Comparison of ENCODE assay signal across 21 mouse cellular contexts in genomic region chr1:55659518-55660210, GRCm38 (mm10).
DNase-seq lines count a peak whose midpoint lies in the region; ATAC-seq lines count a peak whose summit lies in the region.
"Had no signal": no experiment of that assay in that cellular context is flagged by ENCODE, and none has a peak within 500 bp of the region (broad histone marks: within the 10 kb centered on the region; RNA-seq: fewer than 3 reads in every experiment).

No protein-coding gene starts in this region.

- H3K27me3 ChIP-seq in hindbrain, embryonic 14.5 days (ENCODE audit: control insufficient read depth, insufficient read depth, low read length) = no peaks in the 10 kb centered on the region
- no peaks in the 10 kb centered on the region for H3K27me3 ChIP-seq in hindbrain, embryonic 11.5 days (ENCODE audit: control insufficient read depth, insufficient read depth, low read length)
- no peaks in the 10 kb centered on the region for H3K27me3 ChIP-seq in forebrain, embryonic 13.5 days
- H3K27me3 ChIP-seq in midbrain, embryonic 14.5 days (ENCODE audit: control insufficient read depth, insufficient read depth, low read length) = no peaks in the 10 kb centered on the region
- H3K27me3 ChIP-seq in liver, embryonic 12.5 days (replicated peaks) = no peaks in the 10 kb centered on the region
- H3K27me3 ChIP-seq: limb, embryonic 12.5 days; liver, embryonic 13.5 days had no signal

- H3K4me3 ChIP-seq in hindbrain, embryonic 14.5 days (replicated peaks; ENCODE audit: low read length) = no peak overlapping the region
- H3K4me3 ChIP-seq in hindbrain, embryonic 11.5 days (ENCODE audit: low read depth, low read length) = no peak overlapping the region
- H3K4me3 ChIP-seq in forebrain, embryonic 13.5 days = no peak overlapping the region
- H3K4me3 ChIP-seq in midbrain, embryonic 14.5 days (replicated peaks; ENCODE audit: low read depth, low read length) = no peak overlapping the region
- no peak overlapping the region for H3K4me3 ChIP-seq in liver, embryonic 12.5 days
- H3K4me3 ChIP-seq: embryonic facial prominence, embryonic 10.5 days; heart, adult 2 months; limb, embryonic 12.5 days; liver, embryonic 13.5 days had no signal

- H3K9me3 ChIP-seq in hindbrain, embryonic 14.5 days (ENCODE audit: control insufficient read depth, low read length) = 0 out of 2 replicates have a peak, but pooled peaks cover 4% of the 10 kb centered on the region
- H3K9me3 ChIP-seq in hindbrain, embryonic 11.5 days (ENCODE audit: control insufficient read depth, low read length) = no peaks in the 10 kb centered on the region
- H3K9me3 ChIP-seq in forebrain, embryonic 13.5 days (replicated peaks) = no peaks in the 10 kb centered on the region
- H3K9me3 ChIP-seq in midbrain, embryonic 14.5 days (ENCODE audit: control insufficient read depth, low read length) = no peaks in the 10 kb centered on the region
- H3K9me3 ChIP-seq in liver, embryonic 12.5 days (replicated peaks) = no peaks in the 10 kb centered on the region
- H3K9me3 ChIP-seq: embryonic facial prominence, embryonic 10.5 days; limb, embryonic 12.5 days; liver, embryonic 13.5 days had no signal

- H3K36me3 ChIP-seq in hindbrain, embryonic 14.5 days (replicated peaks; ENCODE audit: control insufficient read depth, insufficient read depth) = no peaks in the 10 kb centered on the region
- H3K36me3 ChIP-seq in hindbrain, embryonic 11.5 days (ENCODE audit: control insufficient read depth, insufficient read depth, low read length) = no peaks in the 10 kb centered on the region
- H3K36me3 ChIP-seq in forebrain, embryonic 13.5 days (ENCODE audit: poor library complexity, severe bottlenecking) = no peaks in the 10 kb centered on the region
- no peaks in the 10 kb centered on the region for H3K36me3 ChIP-seq in midbrain, embryonic 14.5 days (ENCODE audit: control insufficient read depth, insufficient read depth, low read length)
- no peaks in the 10 kb centered on the region for H3K36me3 ChIP-seq in liver, embryonic 12.5 days
- H3K36me3 ChIP-seq: embryonic facial prominence, embryonic 10.5 days; limb, embryonic 12.5 days; liver, embryonic 13.5 days had no signal

- H3K9ac ChIP-seq in hindbrain, embryonic 14.5 days = no peak overlapping the region
- H3K9ac ChIP-seq in hindbrain, embryonic 11.5 days (ENCODE audit: low read depth, low read length) = no peak overlapping the region
- no peak overlapping the region for H3K9ac ChIP-seq in forebrain, embryonic 13.5 days
- H3K9ac ChIP-seq in midbrain, embryonic 14.5 days (replicated peaks; ENCODE audit: low read length) = no peak overlapping the region
- H3K9ac ChIP-seq in liver, embryonic 12.5 days = no peak overlapping the region
- H3K9ac ChIP-seq: limb, embryonic 12.5 days; liver, embryonic 13.5 days; lung, embryonic 14.5 days had no signal

- no peak overlapping the region for H3K27ac ChIP-seq in hindbrain, embryonic 14.5 days
- no peak overlapping the region for H3K27ac ChIP-seq in hindbrain, embryonic 11.5 days (ENCODE audit: low read depth, low read length)
- H3K27ac ChIP-seq in forebrain, embryonic 13.5 days = peak overlapping the region; percentile 67
- no peak overlapping the region for H3K27ac ChIP-seq in midbrain, embryonic 14.5 days (replicated peaks; ENCODE audit: low read depth, low read length)
- H3K27ac ChIP-seq in liver, embryonic 12.5 days = no peak overlapping the region
- H3K27ac ChIP-seq: embryonic facial prominence, embryonic 10.5 days; heart, adult 2 months; limb, embryonic 12.5 days; liver, embryonic 13.5 days; macrophage had no signal

- intact Hi-C loops in left cerebral cortex, postnatal 4 days (cut with DNase I) = no loop called here

- H3K4me1 ChIP-seq in hindbrain, embryonic 14.5 days (replicated peaks; ENCODE audit: control insufficient read depth, insufficient read depth, low read length) = no peaks in the 10 kb centered on the region
- no peaks in the 10 kb centered on the region for H3K4me1 ChIP-seq in hindbrain, embryonic 11.5 days (replicated peaks; ENCODE audit: control insufficient read depth, insufficient read depth, low read length)
- H3K4me1 ChIP-seq in forebrain, embryonic 13.5 days = peaks cover 22% of the 10 kb centered on the region
- H3K4me1 ChIP-seq in midbrain, embryonic 14.5 days (ENCODE audit: control insufficient read depth, insufficient read depth, low read length) = no peaks in the 10 kb centered on the region
- no peaks in the 10 kb centered on the region for H3K4me1 ChIP-seq in liver, embryonic 12.5 days
- H3K4me1 ChIP-seq: embryonic facial prominence, embryonic 10.5 days; limb, embryonic 12.5 days; liver, embryonic 13.5 days had no signal

- no peak overlapping the region for H3K4me2 ChIP-seq in hindbrain, embryonic 14.5 days (replicated peaks)
- no peak overlapping the region for H3K4me2 ChIP-seq in hindbrain, embryonic 11.5 days (replicated peaks; ENCODE audit: low read depth, low read length)
- H3K4me2 ChIP-seq in forebrain, embryonic 13.5 days = no peak overlapping the region
- H3K4me2 ChIP-seq in midbrain, embryonic 14.5 days (ENCODE audit: low read length) = no peak overlapping the region
- no peak overlapping the region for H3K4me2 ChIP-seq in liver, embryonic 12.5 days
- H3K4me2 ChIP-seq: limb, embryonic 12.5 days; liver, embryonic 13.5 days; lung, embryonic 14.5 days had no signal

- 70% methylated on average over 8 of the region's 8 CpGs for WGBS in hindbrain, embryonic 14.5 days
- 78% methylated on average over 8 of the region's 8 CpGs for WGBS in hindbrain, embryonic 11.5 days
- WGBS in forebrain, embryonic 13.5 days = 49% methylated on average over 8 of the region's 8 CpGs
- 73% methylated on average over 8 of the region's 8 CpGs for WGBS in midbrain, embryonic 14.5 days
- 52% methylated on average over 8 of the region's 8 CpGs for WGBS in liver, embryonic 12.5 days (ENCODE audit: insufficient replicate concordance)

- DNase-seq in hindbrain, embryonic 14.5 days (ENCODE audit: low spot score) = no peak
- no peak for DNase-seq in hindbrain, embryonic 11.5 days (ENCODE audit: low spot score)
- peak; percentile 18 for DNase-seq in brain, adult 2 months (ENCODE audit: low read depth, low spot score)
- DNase-seq in midbrain, embryonic 14.5 days = no peak
- DNase-seq in left cerebral cortex, postnatal 4 days = no peak
- DNase-seq: adrenal gland, postnatal 25 days; B cell, adult 2 months; cerebellum, adult 2 months; gastrocnemius, postnatal 25 days; heart, adult 2 months; heart, postnatal 36 days; liver, embryonic 13.5 days; lung, embryonic 14.5 days; right cerebral cortex, postnatal 25 days; thymus, postnatal 4 days had no signal

- peak; percentile 58; the same call in 1 of the 2 replicates for ATAC-seq in hindbrain, embryonic 14.5 days (ENCODE audit: low FRiP score)
- no peak; the same call in 1 of the 2 replicates for ATAC-seq in hindbrain, embryonic 11.5 days (ENCODE audit: low FRiP score)
- ATAC-seq in forebrain, embryonic 13.5 days = peak; percentile 89
- peak; percentile 51; the same call in 1 of the 2 replicates for ATAC-seq in midbrain, embryonic 14.5 days (ENCODE audit: low FRiP score, low TSS enrichment)
- no peak for ATAC-seq in liver, embryonic 12.5 days
- ATAC-seq: intestine, embryonic 16.5 days had no signal

Comparison
In these comparisons a context has a peak if more than half of its experiments do, and no peak if none do; other contexts are left out.
1. ATAC-seq: peak in hindbrain, embryonic 14.5 days (single experiment), forebrain, embryonic 13.5 days (single experiment) and midbrain, embryonic 14.5 days (single experiment); none in hindbrain, embryonic 11.5 days (single experiment) and liver, embryonic 12.5 days (single experiment).